Mouse (Mus musculus) layer of hippocampus, postnatal 36 days (tissue): ENCODE results near the gene Zic1. TPM values are rescaled to one million over a fixed set of nuclear protein-coding genes. Genes with fewer than 3 reads are reported as not detected.
A peak's percentile ranks its signal among the peaks of the same experiment; 100 is the strongest.

Source experiments
- DNase-seq, 2 experiments: peaks; one replicate each; pipeline ENCODE4 v3.0.0; 2022
- total RNA-seq, 2 experiments: library from RNA; stranded (reverse); gene quantifications; 2 replicates each; pipeline ENCODE4 v1.2.3; 2021

Gene Zic1
- total RNA-seq, 2 experiments from 2014 or later, result 9.2 to 13.7 TPM

GRCm38 (mm10) chr9:91384136-91384500 lies 18.5 kb upstream of the Zic1 start:
- no peak for DNase-seq

GRCm38 (mm10) chr9:91383441-91384135 lies 18.0 kb upstream of the Zic1 start:
- no peak for DNase-seq

GRCm38 (mm10) chr9:91382471-91383255 lies 17.1 kb upstream of the Zic1 start:
- no peak for DNase-seq

- DNase-seq, result no peak
Measured at GRCm38 (mm10) chr9:91382111-91382379, 16.4 kb upstream of the Zic1 start.

- DNase-seq, result peak in 1 of 2 experiments; percentile 44
Measured at GRCm38 (mm10) chr9:91381284-91382110, 15.9 kb upstream of the Zic1 start.

GRCm38 (mm10) chr9:91380458-91380914 lies 14.9 kb upstream of the Zic1 start:
- no peak for DNase-seq

- DNase-seq, result no peak
Measured at GRCm38 (mm10) chr9:91379781-91380457, 14.3 kb upstream of the Zic1 start.

GRCm38 (mm10) chr9:91379300-91379635 lies 13.7 kb upstream of the Zic1 start:
- no peak for DNase-seq

- DNase-seq, result no peak
Measured at GRCm38 (mm10) chr9:91378411-91379299, 13.0 kb upstream of the Zic1 start.

- DNase-seq, result no peak
Measured at GRCm38 (mm10) chr9:91377873-91378150, 12.2 kb upstream of the Zic1 start.

- no peak for DNase-seq
Measured at GRCm38 (mm10) chr9:91377036-91377872, 11.6 kb upstream of the Zic1 start.

- DNase-seq, result no peak
Measured at GRCm38 (mm10) chr9:91374665-91375064, 9.1 kb upstream of the Zic1 start.

GRCm38 (mm10) chr9:91373811-91374575 lies 8.4 kb upstream of the Zic1 start:
- DNase-seq, result no peak

- no peak for DNase-seq
Measured at GRCm38 (mm10) chr9:91371608-91372007, 6.0 kb upstream of the Zic1 start.

- DNase-seq, result no peak
Measured at GRCm38 (mm10) chr9:91371011-91371410, 5.4 kb upstream of the Zic1 start.

GRCm38 (mm10) chr9:91370191-91370708 lies 4.6 kb upstream of the Zic1 start:
- DNase-seq, result no peak

GRCm38 (mm10) chr9:91369293-91369991 lies 3.8 kb upstream of the Zic1 start:
- DNase-seq, result no peak

GRCm38 (mm10) chr9:91368946-91369292 lies 3.3 kb upstream of the Zic1 start:
- no peak for DNase-seq

GRCm38 (mm10) chr9:91368150-91368549 lies 2.5 kb upstream of the Zic1 start:
- DNase-seq, result no peak
